Mouse (Mus musculus): ENCODE results near the gene Fbxl2. TPM values are rescaled to one million over a fixed set of nuclear protein-coding genes. Genes with fewer than 3 reads are reported as not detected.

The Fbxl2 gene
- 3.6 and 3.9 TPM in 2 replicates for polyA plus RNA-seq (2012; rRNA removed)

GRCm38 (mm10) chr9:114046028-114046427, at the start of gene Fbxl2:
TSS of gene Fbxl2 (minus strand) at chr9:114046191.

DNA sequence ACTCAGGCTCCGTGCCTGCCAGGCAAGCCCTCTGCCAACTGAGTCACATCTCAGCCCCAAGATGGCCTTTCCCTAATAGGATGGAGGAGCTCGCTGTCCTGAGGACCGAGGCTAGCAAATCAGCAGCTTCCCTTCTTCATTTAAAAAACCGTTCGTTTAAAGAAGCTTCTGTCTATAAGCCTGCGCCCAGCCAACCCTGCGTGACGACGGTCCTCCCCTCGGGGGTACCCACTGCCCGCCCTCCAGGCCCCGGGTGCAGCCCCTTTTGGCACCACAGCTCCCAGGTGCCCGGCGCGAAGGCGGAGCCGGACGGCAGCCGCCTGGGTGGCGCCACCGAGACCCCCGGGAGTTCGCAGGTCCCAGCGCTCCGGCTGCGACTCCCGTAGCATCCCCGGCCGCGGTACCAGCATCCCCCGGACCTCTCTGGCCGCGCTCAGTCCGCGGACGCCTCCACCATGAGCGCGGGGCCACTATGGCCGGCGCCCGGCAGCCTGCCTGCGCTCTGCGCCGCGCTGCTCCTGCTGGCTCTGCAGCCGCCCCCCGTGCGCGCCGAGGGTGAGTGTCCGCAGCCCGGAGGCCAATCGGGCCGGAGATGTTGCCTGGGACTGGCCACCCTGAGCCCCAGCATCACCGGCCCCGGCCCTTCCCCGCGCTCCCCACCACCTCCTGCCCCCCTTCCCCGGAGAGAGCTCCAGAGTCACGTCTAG, 11.3 kb upstream of the Fbxl2 start, which contains the start of gene Susd5:
Gene Susd5 (plus strand): TSS at position 51 of the 707 bp plus-strand sequence.

DNA sequence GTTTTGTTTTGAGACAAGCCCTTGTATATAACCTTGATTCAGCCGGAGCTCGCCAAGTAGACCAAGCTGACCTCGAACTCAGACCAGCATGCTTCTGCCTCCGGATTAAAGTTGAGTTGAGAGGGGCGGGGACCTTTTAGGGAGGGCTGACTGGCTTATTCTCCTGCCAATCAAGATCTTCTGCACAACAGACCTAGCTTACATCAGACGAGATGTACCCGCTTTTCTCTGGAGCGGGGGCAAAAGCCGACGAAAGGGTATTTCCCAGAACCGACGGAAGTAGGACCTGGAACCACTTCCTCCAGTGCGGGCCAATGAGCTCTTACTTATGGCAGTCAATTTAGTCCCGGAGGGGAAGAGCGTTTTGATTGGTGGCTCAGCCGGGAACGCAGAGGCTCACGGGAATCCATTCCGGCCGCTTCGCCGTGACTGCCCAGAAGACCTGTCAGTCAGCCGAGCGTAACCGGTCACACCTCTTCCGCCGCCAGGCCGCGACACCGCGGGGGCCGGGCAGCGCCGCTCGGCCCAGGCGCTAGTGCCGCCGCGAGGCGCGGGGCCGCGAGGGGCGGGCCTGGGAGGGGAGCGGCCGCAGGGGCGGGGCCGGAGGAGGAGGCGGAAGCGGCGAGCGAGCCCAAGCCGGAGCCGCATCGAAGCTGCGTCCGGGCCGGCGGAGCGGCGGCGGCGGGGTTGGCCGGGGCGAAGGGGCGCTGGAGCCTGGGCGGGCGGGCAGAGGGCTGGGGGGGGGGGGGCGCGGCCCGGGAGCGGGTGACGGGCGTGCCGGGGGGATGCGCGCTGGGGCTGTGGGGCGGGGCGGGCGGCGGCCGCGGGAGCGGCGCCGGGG, 115.2 kb downstream of the Fbxl2 start, which contains the start of gene Ubp1:
Gene Ubp1 (plus strand): TSS at position 401 of the 841 bp plus-strand sequence.

Other genes with a start within 250 kb of the Fbxl2 start
- 32.6 and 38.0 TPM in 2 replicates for gene Ubp1, start 115.3 kb downstream of the Fbxl2 start, polyA plus RNA-seq (2012; rRNA removed)
- 0.41 and 0.61 TPM in 2 replicates for gene Susd5, start 10.9 kb upstream of the Fbxl2 start, polyA plus RNA-seq (2012; rRNA removed)

Data from colon, adult 2 months (tissue).